Mouse (Mus musculus) liver, adult (tissue): ENCODE measurements around the gene Olfr920.

Experiments
- GATA4 ChIP-seq: IDR thresholded peaks from 2 replicates; pipeline ENCODE4 v1.6.1; 2014; ENCODE audit warnings: mild to moderate bottlenecking, low read length; ENCODE audit not compliant: insufficient replicate concordance

The Olfr920 gene

DNA sequence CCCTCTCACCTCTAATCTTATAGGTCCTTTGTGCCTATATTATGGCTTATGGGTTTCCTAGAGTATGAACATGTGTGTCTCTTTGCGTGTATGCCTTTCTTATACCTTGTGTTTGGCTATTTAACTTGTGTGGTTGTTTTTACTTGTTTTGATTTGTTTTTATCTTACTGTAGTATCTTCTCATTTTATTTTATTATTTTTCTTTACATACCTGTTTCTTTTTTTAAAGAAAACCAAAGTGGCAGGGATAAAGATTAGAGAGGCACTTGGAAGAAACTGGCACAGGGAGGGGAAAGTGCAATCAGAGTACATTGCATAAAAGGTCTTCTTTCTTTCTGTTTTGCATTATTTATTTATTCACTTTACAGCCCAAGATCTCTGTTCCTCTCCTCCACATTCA lies at the start of gene Olfr920:
Gene Olfr920, plus strand, starts transcription at position 301 of the 400 bp plus-strand sequence.
- TF ChIP-seq GATA4: no peak

DNA sequence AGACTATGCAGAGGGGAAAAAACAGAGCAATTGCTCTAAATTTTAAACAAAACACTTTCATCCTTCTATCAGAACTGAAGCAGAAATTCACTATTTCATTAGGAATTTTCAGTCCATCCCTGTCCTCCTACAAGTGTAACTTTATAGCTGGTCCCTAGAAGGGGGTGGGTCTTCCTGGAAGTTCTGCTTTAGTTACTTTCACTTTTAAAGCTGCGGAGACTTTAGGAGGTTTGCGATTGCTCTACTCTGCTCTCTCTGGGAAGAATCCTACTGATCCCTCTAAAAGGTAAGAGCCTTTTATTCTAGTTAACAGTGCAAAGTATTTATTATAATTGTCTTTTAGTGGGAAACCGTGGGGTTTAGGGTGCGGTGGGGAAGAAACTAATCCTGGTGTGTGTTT lies 34.0 kb upstream of the Olfr920 start, which contains the start of gene Vwa5a:
Gene Vwa5a, plus strand, starts transcription at position 167 of the 400 bp plus-strand sequence.
- TF ChIP-seq GATA4: no peak

DNA sequence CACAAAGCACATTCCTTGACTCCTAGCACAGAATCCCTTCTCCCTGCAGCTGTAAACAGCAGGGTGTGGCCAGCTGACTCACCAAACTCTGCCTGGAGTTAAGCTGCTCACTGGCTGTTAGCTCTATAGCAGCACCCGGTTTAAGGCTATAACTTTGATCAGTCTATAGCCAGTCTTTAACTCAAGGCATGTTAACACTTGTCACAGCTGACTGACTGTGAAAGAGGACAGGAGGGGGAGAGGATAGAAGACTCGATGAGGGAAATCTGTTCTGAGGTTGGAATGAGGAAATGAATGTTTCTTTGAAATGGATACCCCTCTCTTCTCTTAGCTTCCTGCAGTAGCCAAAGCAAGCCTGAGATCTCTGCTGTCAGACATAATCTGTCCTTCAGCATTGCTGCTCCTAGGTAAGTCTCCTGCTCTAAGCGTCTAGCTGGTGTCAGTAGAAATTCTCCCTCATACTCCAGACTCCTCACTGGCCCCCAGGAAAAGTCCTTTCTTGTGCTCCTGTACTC lies 33.1 kb upstream of the Olfr920 start:
- TF ChIP-seq GATA4: no peak

DNA sequence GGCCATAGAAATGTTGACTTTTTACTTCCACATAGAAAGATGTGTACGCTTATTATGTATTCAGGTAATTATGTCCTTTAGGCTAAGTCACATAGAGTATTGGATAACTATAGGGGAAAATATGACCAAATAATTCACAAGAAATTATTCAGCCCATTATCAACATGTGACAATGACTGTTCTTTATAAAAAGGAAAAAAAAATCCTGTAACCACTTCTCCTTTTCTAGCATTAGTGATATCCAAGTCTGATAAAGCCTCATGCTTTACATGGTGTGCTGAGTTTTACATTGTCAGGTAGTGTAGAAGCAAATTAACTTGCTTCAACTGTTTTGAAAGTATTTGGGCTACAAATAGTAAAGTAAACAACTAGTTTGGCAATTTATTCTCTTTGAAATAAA lies 28.1 kb upstream of the Olfr920 start:
- TF ChIP-seq GATA4: no peak

DNA sequence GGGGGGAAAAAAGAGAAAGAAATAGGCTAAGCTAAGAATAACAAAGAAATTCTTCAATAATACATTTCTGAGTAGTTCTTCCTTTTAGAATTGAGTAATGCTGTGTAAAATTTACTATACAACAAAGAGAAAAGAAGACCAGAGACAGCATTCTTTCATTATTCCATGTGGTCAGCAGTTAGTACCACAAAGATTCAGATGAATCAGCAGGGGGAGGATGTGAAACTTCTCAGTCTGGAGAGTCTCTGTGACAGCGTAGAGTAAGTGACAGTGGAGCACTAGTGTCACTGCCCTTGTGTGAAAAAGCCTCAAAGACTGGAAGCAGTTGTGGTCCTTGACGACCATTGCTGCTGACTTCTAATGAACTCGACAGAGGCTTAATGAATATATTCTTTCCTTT lies 23.9 kb upstream of the Olfr920 start:
- TF ChIP-seq GATA4: no peak

DNA sequence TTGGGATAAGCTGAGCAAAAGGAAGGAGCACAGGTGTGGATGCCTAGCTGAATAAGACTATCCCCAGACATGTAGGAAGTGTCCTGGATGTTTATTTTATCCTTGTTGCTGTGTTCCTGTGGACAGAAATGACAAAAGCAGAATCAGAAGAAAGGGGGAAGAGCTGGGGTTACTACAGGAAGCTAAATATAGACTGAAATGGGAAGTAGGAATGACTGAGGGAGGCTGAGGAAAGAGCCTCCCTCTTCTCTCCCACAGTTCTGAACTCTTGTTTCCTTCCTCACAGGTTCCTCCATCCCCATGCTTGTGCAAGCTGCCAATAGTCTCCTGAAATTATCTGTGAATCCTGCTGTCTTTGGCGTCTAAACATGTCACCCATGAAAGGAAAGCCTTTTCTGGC lies 10.7 kb upstream of the Olfr920 start:
- TF ChIP-seq GATA4: no peak

DNA sequence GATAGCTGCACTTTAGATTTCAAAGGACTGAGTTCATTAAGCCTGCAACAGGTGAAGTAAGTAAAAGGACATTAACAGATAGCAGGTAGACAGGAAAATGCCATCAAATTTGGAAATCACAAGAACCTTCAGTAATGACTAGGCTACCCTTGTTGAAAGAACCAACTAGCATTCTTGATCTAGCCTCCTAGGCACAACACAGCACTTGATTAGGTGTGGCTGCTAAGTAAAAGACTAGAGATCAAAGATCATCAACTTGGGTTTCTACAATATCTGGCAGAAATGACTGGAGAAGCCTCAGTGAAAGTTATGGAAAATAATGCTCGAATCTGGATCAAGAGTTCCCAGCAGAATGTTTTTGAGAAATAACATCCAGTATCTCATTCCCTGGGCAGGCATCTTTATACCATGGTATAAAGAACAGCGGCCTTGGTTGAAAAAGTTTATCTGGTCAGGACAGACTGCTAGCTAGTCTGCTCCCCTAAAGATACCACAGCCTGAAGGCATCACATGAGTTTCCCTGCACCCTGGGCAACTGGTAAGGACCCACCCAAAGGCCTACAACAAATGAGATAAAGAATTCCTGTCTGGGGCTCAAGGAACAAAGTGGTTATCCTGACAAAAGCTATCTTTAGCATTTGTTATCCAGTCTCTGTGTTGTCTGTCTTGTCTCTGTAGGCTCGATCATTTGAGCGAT lies 7.3 kb upstream of the Olfr920 start:
- TF ChIP-seq GATA4: no peak

DNA sequence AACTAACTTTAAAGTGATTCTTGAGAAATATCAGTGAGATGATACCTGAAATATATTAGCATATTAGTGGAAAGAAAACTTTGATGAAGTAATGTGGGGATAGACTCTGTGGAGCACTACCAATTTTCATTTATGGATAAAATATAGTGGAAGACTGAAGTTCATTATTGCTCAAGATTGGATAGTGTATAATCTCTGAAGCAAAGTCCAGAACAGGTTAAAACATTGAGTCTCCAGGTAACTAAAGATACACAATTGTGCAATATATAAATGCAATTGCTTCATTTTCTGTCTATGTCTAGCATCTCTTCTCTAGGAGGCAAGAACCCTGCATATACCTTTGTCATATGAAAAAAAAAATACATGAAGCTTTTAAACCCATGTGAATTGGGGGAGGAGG lies 20.7 kb downstream of the Olfr920 start, which contains the start of gene Olfr921:
Gene Olfr921, plus strand, starts transcription at position 301 of the 400 bp plus-strand sequence.
- TF ChIP-seq GATA4: no peak

DNA sequence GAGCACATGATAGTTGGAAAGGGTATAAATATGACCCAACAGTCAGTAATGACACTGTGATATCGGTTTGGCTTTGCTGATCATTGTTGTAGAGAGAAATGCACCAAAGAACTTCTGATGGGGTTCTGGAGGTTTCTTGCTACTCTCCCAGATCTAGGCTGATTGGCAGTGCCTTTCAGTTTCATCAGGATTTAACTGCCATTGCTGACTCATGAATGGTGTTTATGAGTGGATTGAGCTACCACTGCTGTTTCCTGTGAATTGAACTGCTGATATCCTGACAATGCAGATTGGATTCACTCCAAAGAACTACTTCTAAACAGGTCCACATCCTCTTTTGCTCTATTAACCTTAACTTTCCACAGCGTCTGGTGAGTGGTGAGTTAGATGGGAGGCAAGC lies 40.6 kb downstream of the Olfr920 start:
- no peak for TF ChIP-seq GATA4

DNA sequence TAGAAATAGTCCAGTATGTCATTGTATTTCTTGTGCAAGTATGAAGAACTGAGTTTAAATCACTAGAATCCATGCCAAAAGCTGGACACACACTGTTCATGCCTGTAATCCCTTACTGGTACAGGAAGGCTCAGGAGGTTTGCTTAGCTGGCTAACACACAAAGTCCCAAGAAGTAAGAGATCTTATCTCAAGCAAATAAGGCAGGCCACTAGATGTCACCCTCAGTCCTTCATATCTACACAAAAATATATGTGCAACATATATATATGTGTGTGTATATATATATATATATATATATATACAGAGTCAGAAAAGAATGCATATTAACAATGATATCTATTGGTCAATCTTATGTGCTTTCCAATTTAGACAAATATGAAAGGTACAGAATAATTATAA lies 53.6 kb downstream of the Olfr920 start:
- TF ChIP-seq GATA4: no peak
